Mouse (Mus musculus) midbrain, embryonic 12.5 days (tissue): ENCODE measurements around the gene Zbtb8b. TPM values are rescaled to one million over a fixed set of nuclear protein-coding genes. Genes with fewer than 3 reads are reported as not detected.

Source experiments
- ATAC-seq: fragments of 200-750 bp; cut with Nextera tagmentation; 2 replicates; pipeline ENCODE4 v1.8.0; 2017; ENCODE audit warnings: low read depth, moderate TSS enrichment, moderate library complexity; ENCODE audit not compliant: low FRiP score
- H3K27ac ChIP-seq: fragments of 300-500 bp; sonication (generic); replicated peaks from 2 replicates; pipeline ENCODE4 v1.5.1; 2016; ENCODE audit warnings: mild to moderate bottlenecking
- H3K27me3 ChIP-seq: fragments of 300-500 bp; sonication (generic); 2 replicates; pipeline ENCODE4 v1.6.1; 2016; ENCODE audit warnings: mild to moderate bottlenecking
- H3K36me3 ChIP-seq: fragments of 300-500 bp; sonication (generic); 2 replicates; pipeline ENCODE4 v1.6.1; 2016
- H3K4me1 ChIP-seq: fragments of 300-500 bp; sonication (generic); 2 replicates; pipeline ENCODE4 v1.6.1; 2016
- H3K4me2 ChIP-seq: fragments of 300-500 bp; sonication (generic); replicated peaks from 2 replicates; pipeline ENCODE4 v1.6.1; 2016; ENCODE audit warnings: mild to moderate bottlenecking, moderate library complexity
- H3K4me3 ChIP-seq: fragments of 300-500 bp; sonication (generic); 2 replicates; pipeline ENCODE4 v1.5.1; 2016; ENCODE audit warnings: mild to moderate bottlenecking
- H3K9ac ChIP-seq: fragments of 300-500 bp; sonication (generic); replicated peaks from 2 replicates; pipeline ENCODE4 v1.6.1; 2016; ENCODE audit warnings: mild to moderate bottlenecking, moderate library complexity
- H3K9me3 ChIP-seq: fragments of 300-500 bp; sonication (generic); 2 replicates; pipeline ENCODE4 v1.6.1; 2016; ENCODE audit warnings: mild to moderate bottlenecking
- WGBS: fragments of 180-500 bp; shearing (Covaris S2); methylation state at CpG from one replicate; pipeline ENCODE4 v1.1.7; 2016; 5-methylcytosine and 5-hydroxymethylcytosine counted together
- polyA plus RNA-seq: library from polyadenylated mRNA; unstranded; fragments of >200 nt; fragmentation: Nextera tagmentation; extraction: Ambion mirVana; gene quantifications from 2 replicates; pipeline ENCODE4 v1.2.1, GENCODE M21; 2016

Gene Zbtb8b
- polyA plus RNA-seq, 1 experiment from 2014 or later: 4.1 TPM

- 90% methylated on average over 3 of the region's 3 CpGs for WGBS
- H3K9ac ChIP-seq: no peak overlapping the region
These were observed 57.1 kb downstream of the Zbtb8b start for GRCm38 (mm10) chr4:129383586-129383985.

GRCm38 (mm10) chr4:129382488-129382887 lies 58.2 kb downstream of the Zbtb8b start:
- Histone ChIP-seq H3K27ac (no peak overlapping the region), H3K27me3 (peaks cover 20% of the 10 kb centered on the region)
- WGBS: 96% methylated on average over 2 of the region's 2 CpGs

More at GRCm38 (mm10) chr4:129383586-129383985, 57.1 kb downstream of the Zbtb8b start:
- Histone ChIP-seq H3K27ac (no peak overlapping the region), H3K4me3 (no peak overlapping the region), H3K27me3 (peaks cover 12% of the 10 kb centered on the region), H3K36me3 (no peaks in the 10 kb centered on the region), H3K4me2 (no peak overlapping the region), H3K4me1 (peaks cover 6% of the 10 kb centered on the region; the same call in 1 of the 2 replicates), H3K9me3 (no peaks in the 10 kb centered on the region)
- no peak for ATAC-seq

GRCm38 (mm10) chr4:129382029-129382428 lies 58.6 kb downstream of the Zbtb8b start:
- Histone ChIP-seq H3K4me1 (0 out of 2 replicates have a peak, but pooled peaks cover 4% of the 10 kb centered on the region), H3K4me3 (no peak overlapping the region), H3K9ac (no peak overlapping the region), H3K27ac (no peak overlapping the region), H3K9me3 (no peaks in the 10 kb centered on the region), H3K4me2 (no peak overlapping the region), H3K27me3 (peaks cover 22% of the 10 kb centered on the region), H3K36me3 (no peaks in the 10 kb centered on the region)
- 87% methylated on average over 9 of the region's 9 CpGs for WGBS
- ATAC-seq: no peak

More at GRCm38 (mm10) chr4:129382488-129382887, 58.2 kb downstream of the Zbtb8b start:
- H3K4me3 ChIP-seq: no peak overlapping the region
- no peaks in the 10 kb centered on the region for H3K36me3 ChIP-seq
- H3K4me2 ChIP-seq: no peak overlapping the region
- H3K4me1 ChIP-seq: 0 out of 2 replicates have a peak, but pooled peaks cover 4% of the 10 kb centered on the region
- no peaks in the 10 kb centered on the region for H3K9me3 ChIP-seq
- ATAC-seq: no peak
- H3K9ac ChIP-seq: no peak overlapping the region

GRCm38 (mm10) chr4:129381148-129381547 lies 59.5 kb downstream of the Zbtb8b start:
- 79% methylated on average over 8 of the region's 8 CpGs for WGBS

GRCm38 (mm10) chr4:129379805-129380204 lies 60.8 kb downstream of the Zbtb8b start:
- 89% methylated on average over 3 of the region's 3 CpGs for WGBS
- no peak overlapping the region for H3K4me3 ChIP-seq
- no peaks in the 10 kb centered on the region for H3K36me3 ChIP-seq
- no peaks in the 10 kb centered on the region for H3K9me3 ChIP-seq
- no peak overlapping the region for H3K4me2 ChIP-seq
- no peak overlapping the region for H3K27ac ChIP-seq
- no peak overlapping the region for H3K9ac ChIP-seq
- ATAC-seq: no peak
- H3K4me1 ChIP-seq: peaks cover 20% of the 10 kb centered on the region
- H3K27me3 ChIP-seq: peaks cover 42% of the 10 kb centered on the region

More at GRCm38 (mm10) chr4:129381148-129381547, 59.5 kb downstream of the Zbtb8b start:
- peaks cover 12% of the 10 kb centered on the region; the same call in 1 of the 2 replicates for H3K4me1 ChIP-seq
- H3K27me3 ChIP-seq: peaks cover 29% of the 10 kb centered on the region
- ATAC-seq: no peak
- H3K9me3 ChIP-seq: no peaks in the 10 kb centered on the region
- H3K9ac ChIP-seq: no peak overlapping the region
- H3K4me3 ChIP-seq: no peak overlapping the region
- no peak overlapping the region for H3K27ac ChIP-seq
- H3K4me2 ChIP-seq: no peak overlapping the region
- H3K36me3 ChIP-seq: no peaks in the 10 kb centered on the region

GRCm38 (mm10) chr4:129377601-129378390 lies 62.9 kb downstream of the Zbtb8b start, which contains the start of gene Zbtb8a:
Zbtb8a (minus strand) TSS chr4:129378116.
- Histone ChIP-seq H3K4me3 (peak within 1 kb of the TSS; percentile 79), H3K9ac (peak within 1 kb of the TSS; percentile 84), H3K4me1 (peaks cover 24% of the 10 kb centered on the region), H3K27me3 (peaks cover 43% of the 10 kb centered on the region), H3K4me2 (peak within 1 kb of the TSS; percentile 65), H3K9me3 (no peaks in the 10 kb centered on the region), H3K36me3 (no peaks in the 10 kb centered on the region), H3K27ac (peak within 1 kb of the TSS; percentile 83)
- ATAC-seq: peak; percentile 70
- 3% methylated on average over 60 of the region's 65 CpGs for WGBS

- Histone ChIP-seq H3K36me3 (no peaks in the 10 kb centered on the region), H3K27me3 (peaks cover 43% of the 10 kb centered on the region), H3K4me1 (peaks cover 24% of the 10 kb centered on the region), H3K4me2 (peak overlapping the region; percentile 65), H3K9me3 (no peaks in the 10 kb centered on the region), H3K4me3 (peak overlapping the region; percentile 79), H3K27ac (peak overlapping the region; percentile 83), H3K9ac (peak overlapping the region; percentile 84)
- ATAC-seq: peak; percentile 56
- WGBS: under 1% methylated on average over 46 of the region's 68 CpGs
These were observed 63.6 kb downstream of the Zbtb8b start for GRCm38 (mm10) chr4:129376961-129377545.

- peaks cover 24% of the 10 kb centered on the region for H3K4me1 ChIP-seq
- ATAC-seq: no peak
- no peaks in the 10 kb centered on the region for H3K36me3 ChIP-seq
- no peak overlapping the region for H3K9ac ChIP-seq
- no peaks in the 10 kb centered on the region for H3K9me3 ChIP-seq
- 0 out of 2 replicates have a peak overlapping the region, but pooled peaks have one; percentile 65 for H3K4me2 ChIP-seq
- peaks cover 43% of the 10 kb centered on the region for H3K27me3 ChIP-seq
- no peak overlapping the region for H3K27ac ChIP-seq
- 67% methylated on average over 5 of the region's 5 CpGs for WGBS
- no peak overlapping the region for H3K4me3 ChIP-seq
These were observed 64.8 kb downstream of the Zbtb8b start for GRCm38 (mm10) chr4:129375821-129376220.

Other genes with a start within 250 kb of the Zbtb8b start
- gene C77080, start 179.4 kb downstream of the Zbtb8b start, polyA plus RNA-seq: 5.2 and 6.3 TPM in 2 replicates
- gene Sync, start 153.2 kb downstream of the Zbtb8b start, polyA plus RNA-seq: 0.62 and 0.66 TPM in 2 replicates
- gene Rbbp4, start 105.5 kb downstream of the Zbtb8b start, polyA plus RNA-seq: 497 and 529 TPM in 2 replicates
- 36.4 TPM in 2 replicates for gene Zbtb8os, start 105.2 kb downstream of the Zbtb8b start, polyA plus RNA-seq
- gene Zbtb8a, start 62.7 kb downstream of the Zbtb8b start, polyA plus RNA-seq: 12.1 and 12.2 TPM in 2 replicates
- 31.9 and 33.7 TPM in 2 replicates for gene Bsdc1, start 20.7 kb upstream of the Zbtb8b start, polyA plus RNA-seq
- not detected in 2 replicates for gene Tssk3, start 50.2 kb upstream of the Zbtb8b start, polyA plus RNA-seq
- gene Fam229a, start 50.3 kb upstream of the Zbtb8b start, polyA plus RNA-seq: not detected in 2 replicates
- gene Marcksl1, start 72.7 kb upstream of the Zbtb8b start, polyA plus RNA-seq: 2,082 and 2,101 TPM in 2 replicates
- gene Hdac1, start 101.9 kb upstream of the Zbtb8b start, polyA plus RNA-seq: 188 and 190 TPM in 2 replicates
- 3.7 and 3.8 TPM in 2 replicates for gene Lck, start 132.8 kb upstream of the Zbtb8b start, polyA plus RNA-seq
- 0.54 TPM in 1 of 2 replicates, not detected in the other for gene Fam167b, start 137.7 kb upstream of the Zbtb8b start, polyA plus RNA-seq
- 196 and 202 TPM in 2 replicates for gene Eif3i, start 159.8 kb upstream of the Zbtb8b start, polyA plus RNA-seq
- gene Tmem234, start 159.8 kb upstream of the Zbtb8b start, polyA plus RNA-seq: 182 and 192 TPM in 2 replicates
- 2.8 and 2.9 TPM in 2 replicates for gene Dcdc2b, start 173.4 kb upstream of the Zbtb8b start, polyA plus RNA-seq
- gene Iqcc, start 178.2 kb upstream of the Zbtb8b start, polyA plus RNA-seq: 26.7 and 30.7 TPM in 2 replicates
- gene Ccdc28b, start 183.1 kb upstream of the Zbtb8b start, polyA plus RNA-seq: 88.3 TPM in 2 replicates
- gene Txlna, start 200.2 kb upstream of the Zbtb8b start, polyA plus RNA-seq: 90.3 and 91.8 TPM in 2 replicates
- 15.2 and 16.3 TPM in 2 replicates for gene Kpna6, start 231.9 kb upstream of the Zbtb8b start, polyA plus RNA-seq